Mouse (Mus musculus): ENCODE measurements at regions not wholly inside any gene's neighbourhood (a gene's known extent, or its start where the extent isn't known, plus 50 kb on each side); places are given as distances from the start of the nearest gene placed in this dataset.
"Not testable (repeated sequence)": the region's sequence is repeated elsewhere in the genome, so short reads cannot be mapped to it uniquely, and the experiment has no call there.

GRCm38 (mm10) chr16:76958597-76959392 is 54.7 kb upstream of the Usp25 start:
- H3K27me3 ChIP-seq (ENCODE audit: control insufficient read depth, insufficient read depth, low read length), result no peaks in the 10 kb centered on the region
- no peaks in the 10 kb centered on the region for H3K36me3 ChIP-seq (ENCODE audit: control insufficient read depth, insufficient read depth, low read length)
- H3K9me3 ChIP-seq (ENCODE audit: control insufficient read depth, low read length), result no peaks in the 10 kb centered on the region
- H3K27ac ChIP-seq (ENCODE audit: low read depth, low read length), result no peak overlapping the region
- WGBS, result 82% methylated on average over 7 of the region's 7 CpGs
- no peak for DNase-seq (ENCODE audit: low spot score)
- no peak overlapping the region for H3K4me2 ChIP-seq (ENCODE audit: low read depth)
- no peak overlapping the region for H3K9ac ChIP-seq (ENCODE audit: low read length)
- no peak overlapping the region for H3K4me3 ChIP-seq (ENCODE audit: low read depth, low read length)
- ATAC-seq (ENCODE audit: insufficient read depth, low FRiP score, low TSS enrichment), result no peak
- no peaks in the 10 kb centered on the region for H3K4me1 ChIP-seq (ENCODE audit: control insufficient read depth, insufficient read depth, low read length)

GRCm38 (mm10) chr16:76957491-76957890 is 56.0 kb upstream of the Usp25 start:
- Histone ChIP-seq H3K9me3 (ENCODE audit: control insufficient read depth, low read length) (no peaks in the 10 kb centered on the region), H3K27me3 (ENCODE audit: control insufficient read depth, insufficient read depth, low read length) (no peaks in the 10 kb centered on the region), H3K4me3 (ENCODE audit: low read depth, low read length) (no peak overlapping the region), H3K4me2 (ENCODE audit: low read depth) (no peak overlapping the region), H3K36me3 (ENCODE audit: control insufficient read depth, insufficient read depth, low read length) (no peaks in the 10 kb centered on the region), H3K4me1 (ENCODE audit: control insufficient read depth, insufficient read depth, low read length) (no peaks in the 10 kb centered on the region), H3K27ac (ENCODE audit: low read depth, low read length) (no peak overlapping the region), H3K9ac (ENCODE audit: low read length) (no peak overlapping the region)
- WGBS, result 67% methylated on average over 3 of the region's 3 CpGs
- DNase-seq (ENCODE audit: low spot score), result no peak
- no peak for ATAC-seq (ENCODE audit: insufficient read depth, low FRiP score, low TSS enrichment)

DNA sequence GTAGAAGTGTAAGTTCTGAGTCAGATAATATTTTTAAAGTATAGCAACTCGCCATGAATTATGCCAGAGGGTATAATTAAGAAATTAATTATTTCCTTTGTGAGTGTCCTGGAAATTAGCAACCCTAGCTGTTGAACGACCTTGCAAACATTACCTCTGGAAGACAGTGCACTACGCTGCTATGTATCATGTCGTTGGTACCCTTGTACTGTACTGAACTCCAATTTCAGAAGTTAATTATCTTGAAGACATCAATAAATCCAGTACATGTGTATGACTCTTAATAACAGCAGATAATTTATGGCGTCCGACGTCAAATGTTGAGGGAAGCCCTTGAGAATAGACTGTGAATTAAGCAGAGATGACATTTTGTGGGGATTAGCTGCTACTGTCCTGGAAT is 56.4 kb upstream of the Usp25 start:
- H3K9ac ChIP-seq (ENCODE audit: low read length), result no peak overlapping the region
- H3K27ac ChIP-seq (ENCODE audit: low read depth, low read length), result no peak overlapping the region
- WGBS, result 83% methylated on average over 7 of the region's 7 CpGs
- H3K9me3 ChIP-seq (ENCODE audit: control insufficient read depth, low read length), result no peaks in the 10 kb centered on the region
- H3K4me3 ChIP-seq (ENCODE audit: low read depth, low read length), result no peak overlapping the region
- no peaks in the 10 kb centered on the region for H3K4me1 ChIP-seq (ENCODE audit: control insufficient read depth, insufficient read depth, low read length)
- no peak overlapping the region for H3K4me2 ChIP-seq (ENCODE audit: low read depth)
- no peak for ATAC-seq (ENCODE audit: insufficient read depth, low FRiP score, low TSS enrichment)
- no peak for DNase-seq (ENCODE audit: low spot score)
- no peaks in the 10 kb centered on the region for H3K27me3 ChIP-seq (ENCODE audit: control insufficient read depth, insufficient read depth, low read length)
- no peaks in the 10 kb centered on the region for H3K36me3 ChIP-seq (ENCODE audit: control insufficient read depth, insufficient read depth, low read length)

GRCm38 (mm10) chr16:76950836-76951486 is 62.5 kb upstream of the Usp25 start:
- Histone ChIP-seq H3K36me3 (ENCODE audit: control insufficient read depth, insufficient read depth, low read length) (no peaks in the 10 kb centered on the region), H3K9me3 (ENCODE audit: control insufficient read depth, low read length) (no peaks in the 10 kb centered on the region), H3K4me1 (ENCODE audit: control insufficient read depth, insufficient read depth, low read length) (no peaks in the 10 kb centered on the region), H3K9ac (ENCODE audit: low read length) (no peak overlapping the region), H3K27me3 (ENCODE audit: control insufficient read depth, insufficient read depth, low read length) (no peaks in the 10 kb centered on the region), H3K4me3 (ENCODE audit: low read depth, low read length) (no peak overlapping the region), H3K27ac (ENCODE audit: low read depth, low read length) (no peak overlapping the region), H3K4me2 (ENCODE audit: low read depth) (no peak overlapping the region)
- ATAC-seq (ENCODE audit: insufficient read depth, low FRiP score, low TSS enrichment), result no peak
- no peak for DNase-seq (ENCODE audit: low spot score)
- 89% methylated on average over 10 of the region's 10 CpGs for WGBS

GRCm38 (mm10) chr16:76947011-76947410 is 66.5 kb upstream of the Usp25 start:
- Histone ChIP-seq H3K9me3 (ENCODE audit: control insufficient read depth, low read length) (no peaks in the 10 kb centered on the region), H3K4me3 (ENCODE audit: low read depth, low read length) (no peak overlapping the region), H3K4me2 (ENCODE audit: low read depth) (no peak overlapping the region), H3K4me1 (ENCODE audit: control insufficient read depth, insufficient read depth, low read length) (no peaks in the 10 kb centered on the region), H3K36me3 (ENCODE audit: control insufficient read depth, insufficient read depth, low read length) (no peaks in the 10 kb centered on the region), H3K9ac (ENCODE audit: low read length) (no peak overlapping the region), H3K27me3 (ENCODE audit: control insufficient read depth, insufficient read depth, low read length) (no peaks in the 10 kb centered on the region), H3K27ac (ENCODE audit: low read depth, low read length) (no peak overlapping the region)
- ATAC-seq (ENCODE audit: insufficient read depth, low FRiP score, low TSS enrichment) (no peak), DNase-seq (ENCODE audit: low spot score) (no peak)
- WGBS, result 81% methylated on average over 5 of the region's 5 CpGs

DNA sequence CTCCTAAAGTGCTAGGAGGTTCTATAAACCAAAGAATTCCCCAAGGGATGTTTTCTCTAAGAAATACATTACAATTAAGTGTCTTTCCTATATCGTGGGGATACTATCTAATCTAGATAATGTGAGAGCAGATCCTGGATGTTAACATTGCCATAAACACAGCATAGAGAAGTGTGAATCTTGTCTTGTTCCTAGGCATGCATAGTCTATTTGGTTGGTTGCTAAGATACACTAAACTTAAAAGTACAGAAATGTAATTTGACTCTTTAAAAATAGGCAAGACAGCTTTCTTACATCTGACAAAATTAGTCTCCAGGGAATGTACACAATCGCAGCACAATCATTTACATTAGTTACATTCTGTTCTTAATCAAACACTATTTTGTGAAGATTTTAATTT is 75.4 kb upstream of the Usp25 start:
- H3K4me3 ChIP-seq (ENCODE audit: low read depth, low read length), result no peak overlapping the region
- no peaks in the 10 kb centered on the region for H3K27me3 ChIP-seq (ENCODE audit: control insufficient read depth, insufficient read depth, low read length)
- no peak for DNase-seq (ENCODE audit: low spot score)
- no peaks in the 10 kb centered on the region for H3K9me3 ChIP-seq (ENCODE audit: control insufficient read depth, low read length)
- no peak for ATAC-seq (ENCODE audit: insufficient read depth, low FRiP score, low TSS enrichment)
- no peaks in the 10 kb centered on the region for H3K36me3 ChIP-seq (ENCODE audit: control insufficient read depth, insufficient read depth, low read length)
- H3K4me2 ChIP-seq (ENCODE audit: low read depth), result no peak overlapping the region
- no peaks in the 10 kb centered on the region for H3K4me1 ChIP-seq (ENCODE audit: control insufficient read depth, insufficient read depth, low read length)
- no peak overlapping the region for H3K9ac ChIP-seq (ENCODE audit: low read length)
- 72% methylated on average over 2 of the region's 2 CpGs for WGBS
- no peak overlapping the region for H3K27ac ChIP-seq (ENCODE audit: low read depth, low read length)

DNA sequence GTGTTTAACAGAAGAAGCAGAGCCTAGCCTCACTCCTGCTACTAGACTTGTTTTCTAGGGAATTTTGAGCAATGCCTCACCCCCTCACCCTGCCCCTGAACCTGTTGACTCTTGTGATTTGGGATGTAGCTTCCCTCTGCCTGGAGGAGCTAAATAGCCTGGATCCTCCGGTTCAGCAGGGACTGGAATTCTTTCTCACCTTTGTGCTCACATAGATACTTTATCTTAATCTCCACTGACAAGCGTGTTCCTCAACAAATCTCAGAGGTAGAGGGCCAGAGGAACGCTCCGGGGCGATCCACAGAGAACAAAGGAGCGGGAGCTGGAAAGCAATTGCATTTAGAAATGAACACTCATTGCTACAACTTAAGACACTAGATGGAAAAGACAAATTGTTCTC is 85.6 kb upstream of the Usp25 start:
- 77% methylated on average over 6 of the region's 6 CpGs for WGBS
- Histone ChIP-seq H3K9ac (ENCODE audit: low read length) (no peak overlapping the region), H3K27ac (ENCODE audit: low read depth, low read length) (no peak overlapping the region), H3K27me3 (ENCODE audit: control insufficient read depth, insufficient read depth, low read length) (no peaks in the 10 kb centered on the region), H3K4me1 (ENCODE audit: control insufficient read depth, insufficient read depth, low read length) (no peaks in the 10 kb centered on the region), H3K9me3 (ENCODE audit: control insufficient read depth, low read length) (no peaks in the 10 kb centered on the region), H3K4me2 (ENCODE audit: low read depth) (no peak overlapping the region), H3K36me3 (ENCODE audit: control insufficient read depth, insufficient read depth, low read length) (no peaks in the 10 kb centered on the region), H3K4me3 (ENCODE audit: low read depth, low read length) (no peak overlapping the region)
- ATAC-seq (ENCODE audit: insufficient read depth, low FRiP score, low TSS enrichment) (no peak), DNase-seq (ENCODE audit: low spot score) (no peak)

GRCm38 (mm10) chr16:76920137-76920536 is 93.4 kb upstream of the Usp25 start:
- H3K9me3 ChIP-seq (ENCODE audit: control insufficient read depth, low read length); DNase-seq (ENCODE audit: low spot score); H3K27me3 ChIP-seq (ENCODE audit: control insufficient read depth, insufficient read depth, low read length); H3K4me3 ChIP-seq (ENCODE audit: low read depth, low read length); H3K36me3 ChIP-seq (ENCODE audit: control insufficient read depth, insufficient read depth, low read length); ATAC-seq (ENCODE audit: insufficient read depth, low FRiP score, low TSS enrichment); H3K27ac ChIP-seq (ENCODE audit: low read depth, low read length); H3K4me2 ChIP-seq (ENCODE audit: low read depth); H3K4me1 ChIP-seq (ENCODE audit: control insufficient read depth, insufficient read depth, low read length); H3K9ac ChIP-seq (ENCODE audit: low read length): not testable (repeated sequence)
- WGBS, result 95% methylated on average over 11 of the region's 11 CpGs

GRCm38 (mm10) chr16:76918598-76918997 is 94.9 kb upstream of the Usp25 start:
- no peaks in the 10 kb centered on the region for H3K27me3 ChIP-seq (ENCODE audit: control insufficient read depth, insufficient read depth, low read length)
- DNase-seq (ENCODE audit: low spot score) (no peak), ATAC-seq (ENCODE audit: insufficient read depth, low FRiP score, low TSS enrichment) (no peak)
- no peaks in the 10 kb centered on the region for H3K4me1 ChIP-seq (ENCODE audit: control insufficient read depth, insufficient read depth, low read length)
- H3K4me2 ChIP-seq (ENCODE audit: low read depth), result no peak overlapping the region
- H3K4me3 ChIP-seq (ENCODE audit: low read depth, low read length), result no peak overlapping the region
- WGBS, result 79% methylated on average over 2 of the region's 2 CpGs
- no peak overlapping the region for H3K9ac ChIP-seq (ENCODE audit: low read length)
- H3K9me3 ChIP-seq (ENCODE audit: control insufficient read depth, low read length), result no peaks in the 10 kb centered on the region
- H3K36me3 ChIP-seq (ENCODE audit: control insufficient read depth, insufficient read depth, low read length), result no peaks in the 10 kb centered on the region
- H3K27ac ChIP-seq (ENCODE audit: low read depth, low read length), result no peak overlapping the region

Measured in neural tube, embryonic 11.5 days (tissue).